Mouse (Mus musculus): ENCODE data around the gene Tbc1d24. TPM values are rescaled to one million over a fixed set of nuclear protein-coding genes. Genes with fewer than 3 reads are reported as not detected.

Gene Tbc1d24
- polyA plus RNA-seq, 1 experiment from 2014 or later = 6.7 TPM

GRCm38 (mm10) chr17:24155742-24156141, 49.6 kb downstream of the Tbc1d24 start:
- 90% methylated on average over 9 of the region's 9 CpGs for WGBS
- Histone ChIP-seq H3K4me2 (no peak overlapping the region), H3K9ac (no peak overlapping the region), H3K4me3 (replicated peaks) (no peak overlapping the region), H3K36me3 (peaks cover 25% of the 10 kb centered on the region), H3K9me3 (replicated peaks) (no peaks in the 10 kb centered on the region), H3K4me1 (peaks cover 13% of the 10 kb centered on the region), H3K27me3 (no peaks in the 10 kb centered on the region), H3K27ac (no peak overlapping the region)
- ATAC-seq (replicated peaks; ENCODE audit: low FRiP score) = no peak

GRCm38 (mm10) chr17:24154463-24154862, 50.9 kb downstream of the Tbc1d24 start:
- Histone ChIP-seq H3K36me3 (peaks cover 25% of the 10 kb centered on the region), H3K4me1 (peaks cover 13% of the 10 kb centered on the region), H3K9me3 (replicated peaks) (no peaks in the 10 kb centered on the region), H3K9ac (no peak overlapping the region), H3K4me3 (replicated peaks) (no peak overlapping the region), H3K4me2 (no peak overlapping the region), H3K27ac (no peak overlapping the region), H3K27me3 (no peaks in the 10 kb centered on the region)
- ATAC-seq (replicated peaks; ENCODE audit: low FRiP score) = no peak
- 61% methylated on average over 3 of the region's 3 CpGs for WGBS

- H3K4me3 ChIP-seq (replicated peaks) = peak overlapping the region; percentile 48
- WGBS = 1% methylated on average over 26 of the region's 26 CpGs
- ATAC-seq (replicated peaks; ENCODE audit: low FRiP score) = peak; percentile 92
- no peak overlapping the region for H3K27ac ChIP-seq
- H3K9ac ChIP-seq = peak overlapping the region; percentile 43; the same call in 1 of the 2 replicates
- H3K36me3 ChIP-seq = peaks cover 12% of the 10 kb centered on the region; the same call in 1 of the 2 replicates
- H3K4me2 ChIP-seq = peak overlapping the region; percentile 83
- no peaks in the 10 kb centered on the region for H3K27me3 ChIP-seq
- H3K9me3 ChIP-seq (replicated peaks) = no peaks in the 10 kb centered on the region
- peaks cover 13% of the 10 kb centered on the region for H3K4me1 ChIP-seq
These were observed 53.3 kb downstream of the Tbc1d24 start for GRCm38 (mm10) chr17:24151890-24152563.

DNA sequence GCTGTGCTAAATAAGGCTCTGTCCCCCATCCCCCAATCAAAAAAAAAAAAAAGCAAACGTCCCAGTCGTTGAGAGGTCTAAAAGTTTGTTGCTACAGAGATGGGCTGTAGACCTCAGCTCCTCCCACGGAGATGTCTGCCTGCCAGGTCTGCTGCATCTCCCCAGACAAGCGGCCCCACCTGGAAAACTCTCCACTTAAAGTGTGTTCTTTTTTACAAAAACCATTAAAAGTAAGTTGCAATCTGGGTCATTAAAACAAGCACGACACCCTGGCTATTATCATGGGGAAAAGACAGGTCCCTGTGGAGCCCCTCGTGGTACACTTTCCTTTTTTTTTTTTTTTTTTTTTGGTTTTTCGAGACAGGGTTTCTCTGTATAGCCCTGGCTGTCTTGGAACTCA, 54.0 kb downstream of the Tbc1d24 start:
- peak overlapping the region; percentile 48 for H3K4me3 ChIP-seq (replicated peaks)
- ATAC-seq (replicated peaks; ENCODE audit: low FRiP score) = no peak
- peak overlapping the region; percentile 83 for H3K4me2 ChIP-seq
- no peaks in the 10 kb centered on the region for H3K9me3 ChIP-seq (replicated peaks)
- no peak overlapping the region for H3K27ac ChIP-seq
- WGBS = 5% methylated on average over 7 of the region's 7 CpGs
- peaks cover 13% of the 10 kb centered on the region for H3K4me1 ChIP-seq
- peaks cover 9% of the 10 kb centered on the region; the same call in 1 of the 2 replicates for H3K36me3 ChIP-seq
- H3K9ac ChIP-seq = 0 out of 2 replicates have a peak overlapping the region, but pooled peaks have one; percentile 43
- H3K27me3 ChIP-seq = no peaks in the 10 kb centered on the region

DNA sequence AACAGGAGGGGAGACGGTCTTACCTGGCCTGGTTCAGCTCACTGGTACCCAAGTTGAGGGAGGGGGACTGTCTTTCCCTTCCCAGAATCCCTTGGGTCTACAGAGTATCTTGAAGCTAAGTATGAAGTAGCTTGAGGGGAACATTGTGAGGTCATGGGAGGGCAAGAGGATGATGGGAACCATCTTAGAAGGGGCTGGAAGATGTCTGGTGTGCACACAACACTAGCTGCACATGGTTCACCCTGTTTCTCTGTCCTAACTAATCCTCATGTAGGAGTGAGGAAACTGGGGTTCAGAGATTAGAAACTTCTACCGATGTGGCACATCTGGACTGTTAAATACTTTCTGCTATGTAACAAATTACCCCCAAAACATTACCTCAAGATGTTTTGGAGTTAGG, 54.5 kb downstream of the Tbc1d24 start, which contains the start of gene Pdpk1:
Pdpk1 (minus strand) TSS at position 101 of the 400 bp plus-strand sequence.
- H3K9me3 ChIP-seq (replicated peaks) = no peaks in the 10 kb centered on the region

GRCm38 (mm10) chr17:24149421-24149820, 55.9 kb downstream of the Tbc1d24 start:
- H3K27me3 ChIP-seq = no peaks in the 10 kb centered on the region
- H3K9me3 ChIP-seq (replicated peaks) = no peaks in the 10 kb centered on the region
- WGBS = 89% methylated on average over 7 of the region's 7 CpGs
- no peak overlapping the region for H3K4me2 ChIP-seq
- H3K9ac ChIP-seq = no peak overlapping the region
- H3K27ac ChIP-seq = no peak overlapping the region
- H3K4me1 ChIP-seq = peaks cover 13% of the 10 kb centered on the region
- no peak for ATAC-seq (replicated peaks; ENCODE audit: low FRiP score)
- H3K4me3 ChIP-seq (replicated peaks) = no peak overlapping the region
- H3K36me3 ChIP-seq = 0 out of 2 replicates have a peak, but pooled peaks cover 1% of the 10 kb centered on the region

More for the DNA sequence above, 54.5 kb downstream of the Tbc1d24 start, which contains the start of gene Pdpk1:
- peak within 1 kb of the TSS; percentile 43; the same call in 1 of the 2 replicates for H3K9ac ChIP-seq
- WGBS = 82% methylated on average over 2 of the region's 2 CpGs
- H3K4me2 ChIP-seq = peak within 1 kb of the TSS; percentile 83
- no peaks in the 10 kb centered on the region for H3K27me3 ChIP-seq
- H3K27ac ChIP-seq = no peak within 1 kb of the TSS
- H3K4me3 ChIP-seq (replicated peaks) = peak within 1 kb of the TSS; percentile 48
- no peak for ATAC-seq (replicated peaks; ENCODE audit: low FRiP score)
- peaks cover 7% of the 10 kb centered on the region; the same call in 1 of the 2 replicates for H3K36me3 ChIP-seq
- peaks cover 13% of the 10 kb centered on the region for H3K4me1 ChIP-seq

- 48% methylated on average over 2 of the region's 2 CpGs for WGBS
- peaks cover 26% of the 10 kb centered on the region for H3K4me1 ChIP-seq
- no peaks in the 10 kb centered on the region for H3K36me3 ChIP-seq
- no peak overlapping the region for H3K27ac ChIP-seq
- no peak overlapping the region for H3K9ac ChIP-seq
- H3K4me3 ChIP-seq (replicated peaks) = no peak overlapping the region
- ATAC-seq (replicated peaks; ENCODE audit: low FRiP score) = no peak
- H3K27me3 ChIP-seq = no peaks in the 10 kb centered on the region
- H3K4me2 ChIP-seq = no peak overlapping the region
- H3K9me3 ChIP-seq (replicated peaks) = no peaks in the 10 kb centered on the region
These were observed 62.5 kb downstream of the Tbc1d24 start for GRCm38 (mm10) chr17:24142897-24143296.

DNA sequence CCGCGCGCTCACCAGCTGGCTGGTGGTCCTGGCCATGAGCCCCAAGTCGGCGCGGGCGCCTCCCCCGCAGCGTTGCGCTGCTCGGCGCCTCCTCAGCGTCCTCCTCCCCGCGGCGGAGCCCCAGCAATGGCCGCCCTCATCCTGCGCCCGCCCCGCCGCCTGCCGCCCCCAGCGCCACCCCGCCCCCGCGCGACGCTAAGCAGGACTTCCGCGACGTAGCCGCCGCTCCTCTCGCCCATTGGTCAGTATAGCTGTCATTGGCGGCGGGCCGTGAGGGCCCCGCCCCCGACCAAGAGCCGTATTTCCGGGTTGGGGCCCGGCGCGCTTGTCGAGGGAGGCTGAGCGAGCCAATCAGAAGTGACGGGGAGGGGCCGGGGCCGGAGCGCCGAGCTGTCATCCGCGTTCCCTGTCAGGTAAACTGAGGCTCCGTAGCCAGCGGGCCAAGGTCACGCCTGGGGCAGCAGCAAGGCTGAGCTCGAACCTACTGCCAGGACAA, 63.9 kb downstream of the Tbc1d24 start:
- Histone ChIP-seq H3K27me3 (no peaks in the 10 kb centered on the region), H3K9me3 (replicated peaks) (no peaks in the 10 kb centered on the region), H3K4me2 (peak overlapping the region; percentile 82), H3K27ac (peak overlapping the region; percentile 90), H3K4me3 (replicated peaks) (peak overlapping the region; percentile 83), H3K36me3 (no peaks in the 10 kb centered on the region), H3K4me1 (peaks cover 28% of the 10 kb centered on the region), H3K9ac (peak overlapping the region; percentile 85)
- peak; percentile 98 for ATAC-seq (replicated peaks; ENCODE audit: low FRiP score)
- under 1% methylated on average over 36 of the region's 57 CpGs for WGBS

- Histone ChIP-seq H3K9ac (peak overlapping the region; percentile 85), H3K4me3 (replicated peaks) (peak overlapping the region; percentile 83), H3K4me1 (peaks cover 28% of the 10 kb centered on the region), H3K36me3 (no peaks in the 10 kb centered on the region), H3K4me2 (peak overlapping the region; percentile 82), H3K27me3 (no peaks in the 10 kb centered on the region), H3K27ac (peak overlapping the region; percentile 90), H3K9me3 (replicated peaks) (no peaks in the 10 kb centered on the region)
- ATAC-seq (replicated peaks; ENCODE audit: low FRiP score) = peak; percentile 71
- under 1% methylated on average over 38 of the region's 43 CpGs for WGBS
These were observed 64.4 kb downstream of the Tbc1d24 start for GRCm38 (mm10) chr17:24140845-24141424.

GRCm38 (mm10) chr17:24139968-24140367, 65.4 kb downstream of the Tbc1d24 start:
- peaks cover 28% of the 10 kb centered on the region for H3K4me1 ChIP-seq
- H3K4me2 ChIP-seq = peak overlapping the region; percentile 82
- no peaks in the 10 kb centered on the region for H3K36me3 ChIP-seq
- H3K9ac ChIP-seq = peak overlapping the region; percentile 85
- ATAC-seq (replicated peaks; ENCODE audit: low FRiP score) = no peak
- WGBS = 87% methylated on average over 4 of the region's 4 CpGs
- H3K9me3 ChIP-seq (replicated peaks) = no peaks in the 10 kb centered on the region
- H3K27ac ChIP-seq = peak overlapping the region; percentile 90; the same call in 1 of the 2 replicates
- peak overlapping the region; percentile 83 for H3K4me3 ChIP-seq (replicated peaks)
- no peaks in the 10 kb centered on the region for H3K27me3 ChIP-seq

- Histone ChIP-seq H3K27me3 (no peaks in the 10 kb centered on the region), H3K4me2 (no peak overlapping the region), H3K4me1 (peaks cover 28% of the 10 kb centered on the region), H3K27ac (no peak overlapping the region), H3K9ac (no peak overlapping the region), H3K4me3 (replicated peaks) (no peak overlapping the region), H3K9me3 (replicated peaks) (no peaks in the 10 kb centered on the region), H3K36me3 (no peaks in the 10 kb centered on the region)
- WGBS = 66% methylated on average over 3 of the region's 3 CpGs
- ATAC-seq (replicated peaks; ENCODE audit: low FRiP score) = no peak
These were observed 66.1 kb downstream of the Tbc1d24 start for GRCm38 (mm10) chr17:24139256-24139655.

- Histone ChIP-seq H3K9me3 (replicated peaks) (no peaks in the 10 kb centered on the region), H3K4me2 (no peak overlapping the region), H3K27me3 (no peaks in the 10 kb centered on the region), H3K4me3 (replicated peaks) (no peak overlapping the region), H3K9ac (no peak overlapping the region), H3K4me1 (peaks cover 28% of the 10 kb centered on the region), H3K36me3 (no peaks in the 10 kb centered on the region), H3K27ac (no peak overlapping the region)
- no peak for ATAC-seq (replicated peaks; ENCODE audit: low FRiP score)
- 81% methylated on average over 2 of the region's 2 CpGs for WGBS
These were observed 68.0 kb downstream of the Tbc1d24 start for GRCm38 (mm10) chr17:24137226-24137880.

All from kidney, embryonic 15.5 days (tissue).